Mouse (Mus musculus) neural tube, embryonic 15.5 days (tissue): Measurements from ENCODE around the gene Cdk4. TPM values are rescaled to one million over a fixed set of nuclear protein-coding genes. Genes with fewer than 3 reads are reported as not detected.

Experiments used
- ATAC-seq: fragments of 200-750 bp; cut with Nextera tagmentation; 2 replicates; pipeline ENCODE4 v1.8.0; 2017; ENCODE audit warnings: mild to moderate bottlenecking, moderate TSS enrichment, moderate library complexity; ENCODE audit not compliant: low FRiP score
- H3K27ac ChIP-seq: fragments of 300-500 bp; sonication (generic); replicated peaks from 2 replicates; pipeline ENCODE4 v1.5.1; 2015; ENCODE audit warnings: mild to moderate bottlenecking, inconsistent platforms
- H3K27me3 ChIP-seq: fragments of 300-500 bp; sonication (generic); replicated peaks from 2 replicates; pipeline ENCODE4 v1.6.1; 2015; ENCODE audit warnings: inconsistent platforms
- H3K36me3 ChIP-seq: fragments of 300-500 bp; sonication (generic); 2 replicates; pipeline ENCODE4 v1.6.1; 2015; ENCODE audit warnings: inconsistent platforms
- H3K4me1 ChIP-seq: fragments of 300-500 bp; sonication (generic); 2 replicates; pipeline ENCODE4 v1.6.1; 2015; ENCODE audit warnings: inconsistent platforms
- H3K4me2 ChIP-seq: fragments of 300-500 bp; sonication (generic); 2 replicates; pipeline ENCODE4 v1.6.1; 2015; ENCODE audit warnings: inconsistent platforms, mild to moderate bottlenecking, moderate library complexity
- H3K4me3 ChIP-seq: fragments of 300-500 bp; sonication (generic); replicated peaks from 2 replicates; pipeline ENCODE4 v1.5.1; 2015; ENCODE audit warnings: mild to moderate bottlenecking, inconsistent platforms
- H3K9ac ChIP-seq: fragments of 300-500 bp; sonication (generic); replicated peaks from 2 replicates; pipeline ENCODE4 v1.6.1; 2015; ENCODE audit warnings: mild to moderate bottlenecking, inconsistent platforms
- H3K9me3 ChIP-seq: fragments of 300-500 bp; sonication (generic); replicated peaks from 2 replicates; pipeline ENCODE4 v1.6.1; 2016; ENCODE audit warnings: inconsistent platforms
- WGBS: fragments of 180-500 bp; shearing (Covaris S2); methylation state at CpG from one replicate; pipeline ENCODE4 v1.1.7; 2015; ENCODE audit warnings: mixed read lengths; 5-methylcytosine and 5-hydroxymethylcytosine counted together
- polyA plus RNA-seq: library from polyadenylated mRNA; unstranded; fragments of >200 nt; fragmentation: Nextera tagmentation; extraction: Ambion mirVana; gene quantifications from 2 replicates; pipeline ENCODE4 v1.2.1, GENCODE M21; 2015

Gene Cdk4
- polyA plus RNA-seq, result 551 and 796 TPM in 2 replicates

GRCm38 (mm10) chr10:127063239-127063872 lies at the start of gene Cdk4:
TSS of gene Cdk4 (plus strand) at chr10:127063534.
- H3K27ac ChIP-seq, result peak within 1 kb of the TSS; percentile 93
- H3K9ac ChIP-seq, result peak within 1 kb of the TSS; percentile 87
- H3K9me3 ChIP-seq, result no peaks in the 10 kb centered on the region
- WGBS, result under 1% methylated on average over 46 of the region's 46 CpGs
- H3K27me3 ChIP-seq, result no peaks in the 10 kb centered on the region
- H3K4me2 ChIP-seq, result peak within 1 kb of the TSS; percentile 89
- ATAC-seq, result peak; percentile 92
- H3K36me3 ChIP-seq, result peaks cover 37% of the 10 kb centered on the region
- peaks cover 54% of the 10 kb centered on the region for H3K4me1 ChIP-seq
- H3K4me3 ChIP-seq, result peak within 1 kb of the TSS; percentile 80

DNA sequence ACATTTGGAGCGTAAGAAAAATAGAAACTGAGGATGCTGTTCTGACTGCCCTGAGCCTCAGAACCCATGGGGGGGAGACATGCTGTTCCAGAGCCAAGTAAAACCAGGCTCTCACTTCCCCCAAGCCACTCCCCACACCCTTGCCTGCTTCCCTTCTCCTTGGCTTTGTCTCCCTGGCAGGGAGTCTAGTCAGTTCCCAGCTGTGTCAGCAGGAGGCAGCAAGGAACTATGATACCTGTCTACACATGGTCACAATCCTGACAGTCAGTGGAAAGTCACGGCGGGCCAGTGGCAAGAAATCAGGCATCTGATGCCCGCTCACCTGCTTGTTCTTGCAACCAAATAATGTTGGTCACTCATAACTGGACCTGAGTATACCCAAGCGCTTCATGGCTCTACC lies 46.8 kb upstream of the Cdk4 start:
- Histone ChIP-seq H3K9me3 (no peaks in the 10 kb centered on the region), H3K4me2 (no peak overlapping the region), H3K27me3 (no peaks in the 10 kb centered on the region), H3K4me1 (no peaks in the 10 kb centered on the region), H3K36me3 (no peaks in the 10 kb centered on the region), H3K27ac (no peak overlapping the region), H3K4me3 (no peak overlapping the region), H3K9ac (no peak overlapping the region)
- ATAC-seq, result no peak
- WGBS, result 67% methylated on average over 5 of the region's 5 CpGs

- Histone ChIP-seq H3K4me2 (no peak overlapping the region), H3K27me3 (no peaks in the 10 kb centered on the region), H3K9ac (no peak overlapping the region), H3K9me3 (no peaks in the 10 kb centered on the region), H3K27ac (no peak overlapping the region), H3K36me3 (peaks cover 5% of the 10 kb centered on the region), H3K4me3 (no peak overlapping the region), H3K4me1 (no peaks in the 10 kb centered on the region)
- no peak for ATAC-seq
- WGBS, result 23% methylated on average over 2 of the region's 2 CpGs
Observed at GRCm38 (mm10) chr10:127017071-127017470, 46.3 kb upstream of the Cdk4 start.

- WGBS, result 79% methylated on average over 16 of the region's 16 CpGs
- H3K27ac ChIP-seq, result no peak overlapping the region
- H3K9me3 ChIP-seq, result no peaks in the 10 kb centered on the region
- H3K4me1 ChIP-seq, result no peaks in the 10 kb centered on the region
- H3K9ac ChIP-seq, result no peak overlapping the region
- H3K4me2 ChIP-seq, result no peak overlapping the region
- no peak for ATAC-seq
- H3K27me3 ChIP-seq, result no peaks in the 10 kb centered on the region
- peaks cover 16% of the 10 kb centered on the region for H3K36me3 ChIP-seq
- H3K4me3 ChIP-seq, result no peak overlapping the region
Observed at GRCm38 (mm10) chr10:127018422-127018821, 44.9 kb upstream of the Cdk4 start.

- Histone ChIP-seq H3K9ac (peak within 1 kb of the TSS; percentile 93), H3K27ac (peak within 1 kb of the TSS; percentile 84), H3K4me1 (peaks cover 14% of the 10 kb centered on the region), H3K36me3 (peaks cover 31% of the 10 kb centered on the region), H3K27me3 (no peaks in the 10 kb centered on the region), H3K9me3 (no peaks in the 10 kb centered on the region), H3K4me3 (peak within 1 kb of the TSS; percentile 93), H3K4me2 (peak within 1 kb of the TSS; percentile 91)
- WGBS, result 5% methylated on average over 56 of the region's 56 CpGs
- peak; percentile 85 for ATAC-seq
Observed at GRCm38 (mm10) chr10:127030336-127031296, 32.7 kb upstream of the Cdk4 start, which contains the start of gene Tsfm. TSS of gene Tsfm (minus strand) at chr10:127030840.

DNA sequence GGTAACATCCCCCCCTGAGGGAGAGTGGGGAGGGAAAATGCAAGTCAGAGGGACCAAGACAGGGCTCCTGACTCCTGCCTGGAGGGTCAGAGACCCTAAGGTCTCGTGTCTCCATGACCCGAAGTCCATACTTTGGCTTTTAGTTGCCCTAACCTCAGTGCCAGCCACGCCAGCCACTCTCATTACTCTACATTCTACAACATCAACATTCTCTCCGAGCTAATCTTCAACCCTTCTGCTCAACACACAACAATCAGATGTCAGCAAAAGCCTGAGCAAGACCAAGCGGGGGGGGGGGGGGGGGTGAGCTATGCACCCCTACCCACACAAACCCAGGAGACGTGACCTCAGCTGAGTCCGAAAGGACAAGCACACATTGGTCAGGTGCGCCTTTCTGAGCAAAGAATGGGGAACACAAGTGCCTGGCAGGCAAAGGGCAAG lies 30.0 kb upstream of the Cdk4 start:
- Histone ChIP-seq H3K4me1 (peaks cover 14% of the 10 kb centered on the region), H3K36me3 (peaks cover 6% of the 10 kb centered on the region), H3K9ac (no peak overlapping the region), H3K27ac (no peak overlapping the region), H3K4me3 (no peak overlapping the region), H3K4me2 (no peak overlapping the region), H3K27me3 (no peaks in the 10 kb centered on the region), H3K9me3 (no peaks in the 10 kb centered on the region)
- ATAC-seq, result no peak
- WGBS, result 89% methylated on average over 8 of the region's 8 CpGs

DNA sequence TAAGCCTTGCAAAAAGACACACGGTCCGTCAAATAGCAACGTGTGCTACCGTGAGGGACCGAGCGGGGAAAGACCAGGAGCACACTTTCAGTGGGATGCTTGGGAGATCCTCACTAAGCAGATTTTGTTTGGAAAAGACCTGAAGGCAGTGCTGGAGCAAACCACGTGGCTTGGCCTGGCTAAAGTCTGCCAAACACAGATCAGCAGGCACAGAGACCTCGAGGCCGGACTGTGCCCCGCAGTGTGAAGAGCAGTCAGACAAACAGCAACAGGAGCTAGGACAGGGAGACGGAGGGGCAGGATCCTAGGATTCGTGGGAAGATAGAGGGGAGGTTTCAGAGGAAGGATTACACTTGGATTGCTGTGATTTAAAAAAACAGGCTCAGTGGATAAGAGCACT lies 27.1 kb upstream of the Cdk4 start:
- Histone ChIP-seq H3K9me3 (no peaks in the 10 kb centered on the region), H3K4me3 (no peak overlapping the region), H3K4me1 (peaks cover 10% of the 10 kb centered on the region), H3K9ac (no peak overlapping the region), H3K27ac (no peak overlapping the region), H3K4me2 (no peak overlapping the region), H3K36me3 (no peaks in the 10 kb centered on the region), H3K27me3 (peaks cover 4% of the 10 kb centered on the region; the same call in 1 of the 2 replicates)
- 82% methylated on average over 12 of the region's 12 CpGs for WGBS
- no peak for ATAC-seq

- 68% methylated on average over 12 of the region's 12 CpGs for WGBS
Observed at GRCm38 (mm10) chr10:127037641-127038040, 25.7 kb upstream of the Cdk4 start.

DNA sequence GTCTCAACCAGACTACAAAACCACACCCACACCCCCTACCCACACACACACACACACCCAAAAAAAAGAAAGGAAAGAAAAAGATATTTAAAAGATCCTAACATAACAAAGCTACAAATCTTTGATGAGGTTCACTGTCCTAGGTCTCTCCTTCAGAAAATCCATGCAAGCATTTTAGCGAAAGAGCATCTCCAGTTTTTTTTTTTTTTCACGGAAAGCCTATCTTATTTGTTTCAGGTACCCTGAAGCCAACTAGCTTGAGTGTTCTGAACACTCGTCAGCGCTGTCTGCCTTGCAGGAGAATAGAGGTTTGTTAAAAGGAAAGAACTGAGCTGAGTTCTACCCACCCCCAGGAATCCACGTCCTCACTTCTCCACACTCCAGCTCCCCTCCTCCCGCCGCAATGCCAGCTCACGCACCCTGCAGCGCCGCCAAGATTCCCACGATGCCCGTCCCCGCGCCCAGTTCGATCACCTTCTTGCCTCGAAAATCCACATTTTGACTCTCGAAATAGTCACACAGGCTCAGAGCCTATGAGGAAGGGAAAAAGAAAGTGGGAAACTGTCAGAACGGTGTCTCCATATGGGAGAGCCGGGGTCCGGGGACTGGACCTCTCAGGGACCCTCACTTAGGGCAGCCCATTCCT lies 22.6 kb upstream of the Cdk4 start:
- 1% methylated on average over 20 of the region's 20 CpGs for WGBS
- Histone ChIP-seq H3K9me3 (no peaks in the 10 kb centered on the region), H3K27me3 (peaks cover 4% of the 10 kb centered on the region; the same call in 1 of the 2 replicates), H3K4me2 (peak overlapping the region; percentile 99), H3K4me1 (peaks cover 19% of the 10 kb centered on the region), H3K36me3 (peaks cover 11% of the 10 kb centered on the region; the same call in 1 of the 2 replicates), H3K9ac (peak overlapping the region; percentile 62), H3K27ac (peak overlapping the region; percentile 60), H3K4me3 (peak overlapping the region; percentile 62)
- ATAC-seq, result peak; percentile 22; the same call in 1 of the 2 replicates

More at GRCm38 (mm10) chr10:127037641-127038040, 25.7 kb upstream of the Cdk4 start:
- no peak overlapping the region for H3K27ac ChIP-seq
- H3K4me1 ChIP-seq, result peaks cover 15% of the 10 kb centered on the region
- H3K9ac ChIP-seq, result no peak overlapping the region
- no peaks in the 10 kb centered on the region for H3K36me3 ChIP-seq
- peaks cover 4% of the 10 kb centered on the region; the same call in 1 of the 2 replicates for H3K27me3 ChIP-seq
- no peak overlapping the region for H3K4me2 ChIP-seq
- ATAC-seq, result no peak
- no peak overlapping the region for H3K4me3 ChIP-seq
- no peaks in the 10 kb centered on the region for H3K9me3 ChIP-seq

- peak; percentile 75 for ATAC-seq
- under 1% methylated on average over 28 of the region's 28 CpGs for WGBS
- H3K4me1 ChIP-seq, result peaks cover 19% of the 10 kb centered on the region
- H3K27ac ChIP-seq, result peak within 1 kb of the TSS; percentile 60
- H3K4me3 ChIP-seq, result peak within 1 kb of the TSS; percentile 62
- peak within 1 kb of the TSS; percentile 62 for H3K9ac ChIP-seq
- H3K9me3 ChIP-seq, result no peaks in the 10 kb centered on the region
- peaks cover 11% of the 10 kb centered on the region; the same call in 1 of the 2 replicates for H3K36me3 ChIP-seq
- H3K4me2 ChIP-seq, result peak within 1 kb of the TSS; percentile 99
- peaks cover 4% of the 10 kb centered on the region; the same call in 1 of the 2 replicates for H3K27me3 ChIP-seq
Observed at GRCm38 (mm10) chr10:127041274-127041766, 22.0 kb upstream of the Cdk4 start, which contains the start of the genes Mettl1 and Eef1akmt3. TSS of gene Mettl1 (plus strand) at chr10:127041414. TSS of gene Eef1akmt3 (minus strand) at chr10:127041513.
